Mouse (Mus musculus) forebrain, embryonic 15.5 days (tissue): ENCODE data around the gene Nr2e1. TPM values are rescaled to one million over a fixed set of nuclear protein-coding genes. Genes with fewer than 3 reads are reported as not detected.

Experiments
- ATAC-seq: fragments of 200-750 bp; cut with Nextera tagmentation; replicated peaks from 2 replicates; pipeline ENCODE4 v1.8.0; 2017; ENCODE audit warnings: mild to moderate bottlenecking, moderate TSS enrichment, moderate library complexity
- H3K27ac ChIP-seq: fragments of 300-500 bp; sonication (generic); replicated peaks from 2 replicates; pipeline ENCODE4 v1.5.1; 2015; ENCODE audit warnings: mild to moderate bottlenecking, inconsistent platforms
- H3K27me3 ChIP-seq: fragments of 300-500 bp; sonication (generic); 2 replicates; pipeline ENCODE4 v1.6.1; 2015; ENCODE audit warnings: inconsistent platforms
- H3K36me3 ChIP-seq: fragments of 300-500 bp; sonication (generic); 2 replicates; pipeline ENCODE4 v1.6.1; 2015; ENCODE audit warnings: mild to moderate bottlenecking, inconsistent platforms
- H3K4me1 ChIP-seq: fragments of 300-500 bp; sonication (generic); 2 replicates; pipeline ENCODE4 v1.6.1; 2015; ENCODE audit warnings: inconsistent platforms
- H3K4me2 ChIP-seq: fragments of 300-500 bp; sonication (generic); replicated peaks from 2 replicates; pipeline ENCODE4 v1.6.1; 2015; ENCODE audit warnings: mild to moderate bottlenecking, inconsistent platforms
- H3K4me3 ChIP-seq: fragments of 300-500 bp; sonication (generic); 2 replicates; pipeline ENCODE4 v1.5.1; 2015; ENCODE audit warnings: mild to moderate bottlenecking, inconsistent platforms
- H3K9ac ChIP-seq: fragments of 300-500 bp; sonication (generic); replicated peaks from 2 replicates; pipeline ENCODE4 v1.6.1; 2015; ENCODE audit warnings: mild to moderate bottlenecking, inconsistent platforms
- H3K9me3 ChIP-seq: fragments of 300-500 bp; sonication (generic); 2 replicates; pipeline ENCODE4 v1.6.1; 2016; ENCODE audit warnings: inconsistent platforms
- WGBS: fragments of 180-500 bp; shearing (Covaris S2); methylation state at CpG from one replicate; pipeline ENCODE4 v1.1.7; 2015; ENCODE audit warnings: mixed read lengths; 5-methylcytosine and 5-hydroxymethylcytosine counted together
- polyA plus RNA-seq: library from polyadenylated mRNA; unstranded; fragments of >200 nt; fragmentation: Nextera tagmentation; extraction: Ambion mirVana; gene quantifications from 2 replicates; pipeline ENCODE4 v1.2.1, GENCODE M21; 2015

The Nr2e1 gene
- polyA plus RNA-seq, 1 experiment from 2014 or later = 35.4 TPM

DNA sequence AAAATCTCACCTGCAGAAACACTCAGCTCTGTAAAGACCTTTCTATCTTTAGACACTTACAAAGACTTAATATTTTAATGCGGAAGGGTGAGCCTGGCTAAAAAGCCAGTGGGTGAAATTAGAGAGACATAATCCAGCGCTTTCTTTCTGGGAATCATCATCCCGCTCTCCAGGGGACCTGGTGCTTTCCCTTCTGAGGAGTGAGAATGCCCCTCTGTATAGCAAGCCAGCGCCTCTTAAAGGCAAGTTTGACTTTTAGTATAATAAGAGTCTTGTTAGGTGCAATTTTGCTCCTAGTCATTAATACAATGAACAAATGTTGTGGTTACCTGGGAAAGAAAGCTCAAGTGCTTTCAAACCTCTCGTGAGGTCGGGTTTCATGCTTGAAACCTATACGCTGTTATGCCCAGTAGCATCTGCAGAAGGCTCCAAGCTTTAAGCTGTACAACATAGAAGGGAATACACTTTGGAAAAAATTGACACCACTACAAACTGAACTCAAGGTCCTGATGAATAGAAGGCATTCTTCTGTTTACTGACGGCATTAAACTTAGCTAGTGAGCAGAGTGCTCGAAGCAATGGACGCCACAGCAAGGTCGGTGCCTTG is 59.8 kb downstream of the Nr2e1 start:
- H3K36me3 ChIP-seq = peaks cover 11% of the 10 kb centered on the region; the same call in 1 of the 2 replicates
- no peak overlapping the region for H3K4me3 ChIP-seq
- H3K4me1 ChIP-seq = peaks cover 12% of the 10 kb centered on the region
- ATAC-seq = no peak
- no peak overlapping the region for H3K27ac ChIP-seq
- no peak overlapping the region for H3K9ac ChIP-seq
- 32% methylated on average over 11 of the region's 11 CpGs for WGBS
- H3K4me2 ChIP-seq = no peak overlapping the region
- no peaks in the 10 kb centered on the region for H3K27me3 ChIP-seq
- H3K9me3 ChIP-seq = no peaks in the 10 kb centered on the region

DNA sequence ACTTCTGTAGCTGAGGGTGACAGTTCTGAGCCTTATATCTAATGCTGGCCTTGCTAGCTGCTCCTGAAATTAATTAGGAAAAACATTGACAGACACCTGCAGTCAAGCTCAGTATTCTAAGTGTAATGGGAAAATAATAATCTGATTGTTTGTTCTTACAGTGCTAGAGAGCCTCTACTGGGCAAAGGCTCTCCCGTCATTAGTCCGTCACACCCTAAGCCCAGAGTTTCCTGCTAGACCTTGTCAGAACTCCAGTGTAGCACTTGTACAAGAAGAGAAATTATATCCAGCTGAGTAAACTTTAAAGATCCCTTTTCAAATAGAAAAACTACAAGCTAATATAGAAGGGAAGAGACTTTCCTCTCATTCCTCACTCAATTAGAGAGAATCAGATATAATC is 60.5 kb downstream of the Nr2e1 start:
- Histone ChIP-seq H3K4me1 (peaks cover 12% of the 10 kb centered on the region), H3K27ac (no peak overlapping the region), H3K4me3 (no peak overlapping the region), H3K36me3 (peaks cover 9% of the 10 kb centered on the region; the same call in 1 of the 2 replicates), H3K9ac (no peak overlapping the region), H3K4me2 (no peak overlapping the region), H3K27me3 (no peaks in the 10 kb centered on the region), H3K9me3 (no peaks in the 10 kb centered on the region)
- 8% methylated on average over 2 of the region's 2 CpGs for WGBS
- no peak for ATAC-seq

DNA sequence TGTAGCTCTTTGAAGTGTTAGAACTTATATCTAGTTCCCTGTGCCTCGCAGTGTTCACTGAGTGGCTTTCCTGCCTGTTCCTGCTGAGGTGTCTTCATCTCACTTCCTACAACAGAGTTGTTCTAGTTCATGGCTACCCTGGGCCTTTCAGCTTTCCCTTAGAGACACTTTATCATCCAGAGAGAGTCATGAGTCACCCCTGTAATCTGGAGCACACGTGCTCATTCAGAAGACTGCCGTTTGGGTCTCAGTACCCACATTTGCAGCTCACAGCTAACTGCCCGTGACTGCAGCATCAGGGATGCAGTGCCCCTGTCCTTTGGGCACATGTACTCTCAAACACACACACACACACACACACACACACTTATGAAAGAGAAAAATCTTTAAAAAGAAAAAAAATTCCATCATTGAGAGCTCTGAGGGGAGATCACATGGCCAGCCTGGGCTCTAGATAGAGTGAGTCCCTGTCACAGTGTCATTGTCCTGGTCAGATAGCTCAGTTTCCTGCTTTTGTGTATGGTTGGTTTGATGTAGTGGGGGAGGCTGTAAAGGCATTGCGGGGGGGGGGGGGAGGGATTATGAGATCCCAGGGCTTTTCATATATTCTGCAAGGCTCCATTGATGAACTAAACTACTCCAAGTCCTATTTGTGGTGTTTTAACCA is 62.0 kb downstream of the Nr2e1 start:
- no peak overlapping the region for H3K4me2 ChIP-seq
- ATAC-seq = no peak
- H3K4me1 ChIP-seq = peaks cover 12% of the 10 kb centered on the region
- H3K4me3 ChIP-seq = no peak overlapping the region
- WGBS = 64% methylated on average over 5 of the region's 5 CpGs
- H3K9me3 ChIP-seq = no peaks in the 10 kb centered on the region
- no peak overlapping the region for H3K9ac ChIP-seq
- H3K36me3 ChIP-seq = peaks cover 7% of the 10 kb centered on the region; the same call in 1 of the 2 replicates
- no peak overlapping the region for H3K27ac ChIP-seq
- no peaks in the 10 kb centered on the region for H3K27me3 ChIP-seq

DNA sequence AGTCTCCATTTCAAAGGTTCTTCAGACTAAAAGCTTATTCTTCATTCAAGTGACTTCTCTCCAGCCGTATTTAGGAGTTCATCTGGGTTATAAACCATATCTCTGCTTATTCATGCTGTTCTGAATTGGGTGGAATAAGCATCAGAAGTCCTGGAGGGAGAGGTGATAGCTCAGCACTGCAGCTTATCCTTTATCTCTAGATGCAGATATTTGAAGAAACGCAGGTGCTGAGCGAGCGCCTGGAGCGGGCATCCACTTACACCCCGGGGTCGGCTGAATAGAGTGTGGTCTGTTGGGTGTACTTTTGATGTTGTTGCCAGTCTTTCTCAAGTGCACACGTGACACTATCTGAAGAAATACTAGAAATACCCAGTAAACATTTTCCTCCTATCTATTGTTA is 65.1 kb downstream of the Nr2e1 start:
- Histone ChIP-seq H3K9me3 (no peaks in the 10 kb centered on the region), H3K27me3 (no peaks in the 10 kb centered on the region), H3K4me2 (no peak overlapping the region), H3K36me3 (no peaks in the 10 kb centered on the region), H3K4me1 (peaks cover 9% of the 10 kb centered on the region), H3K9ac (no peak overlapping the region), H3K4me3 (no peak overlapping the region), H3K27ac (no peak overlapping the region)
- 90% methylated on average over 8 of the region's 8 CpGs for WGBS
- no peak for ATAC-seq

DNA sequence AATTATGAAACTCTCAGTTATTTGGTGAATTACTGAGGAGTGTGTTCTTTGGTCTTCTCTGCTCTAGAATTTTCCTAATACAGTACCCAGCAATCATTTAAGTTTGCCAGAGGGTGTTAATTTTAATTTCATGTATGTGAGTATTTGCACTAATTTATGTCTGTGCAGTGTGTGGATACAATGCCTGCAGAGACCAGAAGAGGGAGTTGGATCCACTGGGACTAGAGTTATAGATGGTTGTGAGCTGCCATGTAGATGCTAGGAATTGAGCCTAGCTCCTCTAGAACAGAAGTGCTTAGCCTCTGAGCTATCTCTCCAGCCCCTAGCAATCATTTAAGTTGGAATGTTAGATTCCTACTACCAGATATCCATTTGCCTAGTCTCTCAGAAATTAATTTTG is 69.3 kb downstream of the Nr2e1 start:
- no peaks in the 10 kb centered on the region for H3K27me3 ChIP-seq
- no peaks in the 10 kb centered on the region for H3K9me3 ChIP-seq
- no peak overlapping the region for H3K4me3 ChIP-seq
- ATAC-seq = no peak
- H3K9ac ChIP-seq = no peak overlapping the region
- no peaks in the 10 kb centered on the region for H3K36me3 ChIP-seq
- no peak overlapping the region for H3K27ac ChIP-seq
- H3K4me2 ChIP-seq = no peak overlapping the region
- no peaks in the 10 kb centered on the region for H3K4me1 ChIP-seq

Other genes with a start within 250 kb of the Nr2e1 start
- gene Afg1l, start 105.1 kb downstream of the Nr2e1 start, polyA plus RNA-seq = 6.2 and 6.5 TPM in 2 replicates
- gene Snx3, start 81.6 kb downstream of the Nr2e1 start, polyA plus RNA-seq = 285 and 286 TPM in 2 replicates
- gene Ostm1, start 190 bp upstream of the Nr2e1 start, polyA plus RNA-seq = 50.8 and 51.5 TPM in 2 replicates
- gene Sec63, start 177.9 kb upstream of the Nr2e1 start, polyA plus RNA-seq = 27.3 and 28.8 TPM in 2 replicates